Mouse (Mus musculus) adrenal gland, postnatal 4 days (tissue): ENCODE measurements at regions not wholly inside any gene's neighbourhood (a gene's known extent, or its start where the extent isn't known, plus 50 kb on each side); places are given as distances from the start of the nearest gene placed in this dataset.

Experiments used
- DNase-seq, 2 experiments: peaks; one replicate each; pipeline ENCODE4 v3.0.0; 2021 to 2022; ENCODE audit warnings: low spot score in 2 of 2, mixed read lengths in 2 of 2

DNA sequence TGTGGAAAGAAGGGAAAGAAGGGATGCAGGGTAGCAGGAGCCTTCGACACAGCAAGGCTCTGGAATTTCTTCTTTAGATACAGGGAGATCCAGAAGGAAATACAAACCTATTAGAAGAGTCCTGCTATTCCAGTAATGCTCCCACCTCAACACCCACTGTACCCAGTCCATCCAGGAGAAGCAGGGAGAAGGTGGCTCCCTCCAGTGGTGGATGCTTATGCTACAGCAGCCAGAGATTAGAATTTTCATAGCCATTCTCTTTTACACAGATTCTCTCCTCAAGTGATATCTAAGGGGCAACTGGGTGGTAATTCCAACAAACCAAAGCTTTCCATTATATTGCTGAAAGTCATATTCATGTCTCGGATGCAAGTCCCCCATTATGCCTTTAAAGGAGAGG is 373.9 kb upstream of the Nr5a2 start:
- no peak for DNase-seq

DNA sequence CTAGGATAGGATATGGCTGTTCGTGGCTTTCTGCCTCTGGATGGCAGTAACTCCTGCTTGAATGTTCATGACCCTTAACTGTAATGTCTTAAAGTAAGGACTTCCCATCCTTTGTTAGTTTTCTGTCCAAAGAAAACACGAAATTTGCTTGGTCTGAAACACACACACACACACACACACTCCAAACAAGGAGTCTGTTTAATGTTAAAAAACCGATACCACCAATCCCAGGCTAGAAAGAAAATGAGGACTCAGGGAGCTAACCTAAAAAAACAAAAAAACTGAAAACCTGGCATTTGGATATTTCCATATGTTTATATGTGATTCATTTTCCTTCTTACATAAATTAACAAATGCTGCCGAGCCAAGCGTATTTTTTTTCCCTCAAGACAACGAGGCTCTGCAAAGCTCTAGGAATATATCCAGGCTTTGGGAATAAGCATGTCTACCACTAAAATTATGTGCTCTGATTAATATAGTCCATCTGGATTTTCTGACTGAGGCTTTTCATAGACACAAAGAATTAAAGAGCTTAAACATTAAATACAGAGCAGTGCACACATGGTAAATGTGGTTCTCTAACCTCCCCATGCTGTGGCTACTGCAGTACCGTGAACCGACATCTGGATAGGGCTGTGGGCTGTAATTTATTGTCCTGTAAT is 372.0 kb upstream of the Nr5a2 start:
- no peak for DNase-seq

DNA sequence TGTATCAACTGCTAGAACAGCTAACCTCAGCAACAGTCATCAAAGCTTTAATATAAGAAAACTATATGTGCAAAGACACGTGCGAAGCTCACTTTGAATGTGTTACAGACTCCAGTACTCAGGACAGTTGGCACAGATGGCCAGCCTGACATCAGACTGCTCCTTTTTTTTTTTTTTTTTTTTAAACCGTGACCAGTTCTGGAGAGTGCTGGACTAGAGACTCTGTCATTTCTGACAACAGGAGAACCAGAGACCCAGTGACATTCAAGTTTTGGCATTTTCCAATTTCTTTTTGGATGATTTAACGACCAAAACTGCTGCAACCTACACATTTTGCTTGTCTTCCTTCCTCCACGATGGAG is 371.5 kb upstream of the Nr5a2 start:
- DNase-seq: no peak

DNA sequence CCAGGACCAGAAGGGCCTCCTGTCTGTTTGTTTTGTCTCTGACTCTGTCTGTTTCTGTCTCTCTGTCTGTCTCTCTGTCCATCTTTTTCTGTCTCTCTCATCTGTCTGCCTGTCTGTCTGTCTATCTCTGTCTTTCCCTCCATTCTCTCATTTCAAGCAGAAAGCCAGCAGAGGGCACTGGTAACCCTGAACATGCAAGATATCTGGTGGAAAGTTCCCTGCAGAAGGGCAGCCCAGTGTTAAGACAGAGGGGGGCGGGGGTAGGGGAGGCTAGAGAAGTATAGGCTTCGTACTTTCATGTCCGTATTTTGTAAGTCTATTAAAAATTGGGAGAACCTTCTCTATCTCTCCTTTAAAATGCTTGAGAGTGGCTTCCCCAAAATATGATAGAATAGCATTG is 370.4 kb upstream of the Nr5a2 start:
- DNase-seq: peak in 1 of 2 experiments; percentile 15

DNA sequence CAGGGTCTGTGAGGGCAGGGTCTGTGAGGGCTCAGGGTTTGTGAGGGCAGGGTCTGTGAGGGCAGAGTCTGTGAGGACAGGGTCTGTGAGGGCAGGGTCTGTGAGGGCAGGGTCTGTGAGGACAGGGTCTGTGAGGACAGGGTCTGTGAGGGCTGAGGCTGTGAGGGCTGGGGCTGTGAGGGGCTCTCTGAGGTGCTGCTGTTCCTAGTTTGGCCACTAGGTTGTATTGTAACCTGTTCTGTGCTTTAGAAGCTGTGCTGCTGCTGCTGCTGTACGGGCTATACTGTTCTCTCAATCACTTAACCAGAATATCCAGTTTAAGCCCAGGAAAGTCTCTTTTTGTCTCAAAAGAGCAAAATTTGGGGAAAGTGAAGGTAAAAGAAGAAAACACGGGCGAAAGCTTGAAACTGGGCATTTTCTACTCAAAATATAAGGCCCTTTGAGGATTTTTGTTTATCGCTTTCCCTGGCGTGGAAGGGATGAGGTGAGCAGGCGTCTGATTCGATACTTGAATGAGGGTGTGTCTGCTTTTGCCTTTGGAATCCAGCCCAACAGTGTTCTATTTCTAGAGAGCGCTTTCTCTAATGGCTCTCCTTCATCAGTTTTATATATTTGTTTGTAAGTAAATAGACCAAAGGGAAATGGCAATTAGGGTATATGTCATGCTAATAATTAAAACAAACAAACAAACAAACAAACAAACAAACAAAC is 363.8 kb upstream of the Nr5a2 start:
- no peak for DNase-seq

DNA sequence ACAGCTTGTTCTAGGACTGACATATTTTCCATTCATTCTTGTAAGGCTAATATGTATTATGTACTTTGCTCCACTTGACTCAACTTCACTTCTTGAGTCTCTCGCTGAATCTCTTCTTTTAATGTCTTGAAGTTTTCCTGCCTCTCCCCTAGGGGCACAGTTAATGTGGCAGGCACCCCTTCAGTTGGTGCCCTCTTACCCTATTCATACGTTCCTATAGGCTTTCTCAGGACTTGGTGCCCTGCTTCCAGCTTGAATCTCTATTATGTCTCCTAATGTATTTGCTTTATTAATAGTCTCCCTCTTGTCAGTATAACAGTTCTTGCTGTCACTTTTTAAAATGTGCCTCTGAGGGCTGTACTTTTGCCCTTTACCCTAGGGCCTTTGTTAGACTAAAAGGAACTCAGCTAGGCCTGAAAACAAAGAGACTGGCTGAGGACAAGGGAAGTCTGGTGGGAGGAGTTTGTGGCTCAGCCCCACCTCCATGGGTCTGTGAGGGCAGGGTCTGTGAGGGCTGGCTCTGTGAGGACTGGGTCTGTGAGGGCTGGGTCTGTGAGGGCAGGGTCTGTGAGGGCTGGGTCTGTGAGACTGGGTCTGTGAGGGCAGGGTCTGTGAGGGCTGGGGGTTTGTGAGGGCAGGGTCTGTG is 362.9 kb upstream of the Nr5a2 start:
- DNase-seq: no peak

DNA sequence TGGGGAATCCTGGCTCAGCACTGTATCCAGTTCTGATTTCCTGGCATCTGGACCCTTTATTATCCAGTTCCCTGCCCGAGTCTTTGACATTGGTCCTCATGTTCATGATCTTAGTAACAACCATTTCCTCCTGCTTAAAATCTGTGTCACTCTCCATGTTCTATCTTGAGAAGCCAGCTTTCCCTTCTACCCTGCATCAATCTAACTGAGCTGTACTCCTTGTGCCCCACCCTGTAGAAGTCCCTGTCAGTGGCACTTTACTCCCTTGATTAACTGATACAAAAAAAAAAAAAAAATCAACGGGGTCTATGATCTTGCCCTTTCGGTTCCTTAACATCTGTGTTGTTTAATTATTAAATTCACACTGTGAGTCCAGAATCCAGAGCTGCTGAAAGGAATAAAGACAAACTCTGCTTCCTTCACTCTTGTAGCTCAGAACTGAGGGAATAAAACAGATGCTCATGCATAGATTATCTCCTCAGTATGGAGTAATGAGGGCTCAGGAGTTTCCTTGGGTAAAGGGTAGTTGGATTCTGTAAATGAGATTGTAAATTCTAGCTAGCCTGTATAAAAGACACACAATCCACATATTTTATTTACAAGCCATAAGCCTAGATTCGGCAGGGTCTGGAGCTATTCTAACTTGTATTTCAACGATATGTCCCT is 342.6 kb upstream of the Nr5a2 start:
- DNase-seq: no peak

DNA sequence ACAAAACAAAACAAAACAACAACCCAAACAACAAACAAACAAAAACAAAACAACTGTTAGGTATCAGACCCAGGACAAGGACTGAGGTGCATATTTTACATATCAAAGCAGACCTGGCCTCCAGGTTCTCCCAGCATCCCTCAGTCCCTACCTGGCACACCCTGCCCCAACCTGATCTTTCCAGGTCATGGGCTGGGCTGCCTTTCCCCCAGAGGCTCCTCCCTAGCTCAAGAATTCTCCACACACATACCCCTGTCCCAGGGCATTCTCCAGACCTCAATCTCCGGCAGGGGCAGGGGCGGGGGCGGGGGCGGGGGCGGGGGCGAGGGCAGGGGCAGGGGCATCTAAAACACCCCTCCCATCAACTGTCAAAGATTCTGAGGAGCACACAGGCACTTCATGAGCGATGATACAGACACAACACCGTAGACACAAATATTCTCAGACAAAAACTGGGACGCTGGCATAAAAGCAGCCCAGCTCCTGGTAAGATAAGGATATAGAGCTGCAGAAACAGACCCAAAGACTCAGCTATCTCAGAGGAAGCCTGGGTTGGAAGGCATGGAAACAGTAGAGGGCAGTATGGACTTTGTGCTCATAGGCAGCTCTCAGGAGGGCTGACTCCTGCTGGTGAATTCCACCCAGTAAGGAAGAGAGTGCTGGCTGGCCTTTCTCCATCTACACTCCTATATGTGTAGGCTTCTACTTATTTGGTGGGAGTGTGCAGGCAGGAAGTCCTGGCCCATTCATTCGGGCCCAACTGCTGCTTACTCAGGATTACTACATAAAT is 337.7 kb upstream of the Nr5a2 start:
- no peak for DNase-seq

DNA sequence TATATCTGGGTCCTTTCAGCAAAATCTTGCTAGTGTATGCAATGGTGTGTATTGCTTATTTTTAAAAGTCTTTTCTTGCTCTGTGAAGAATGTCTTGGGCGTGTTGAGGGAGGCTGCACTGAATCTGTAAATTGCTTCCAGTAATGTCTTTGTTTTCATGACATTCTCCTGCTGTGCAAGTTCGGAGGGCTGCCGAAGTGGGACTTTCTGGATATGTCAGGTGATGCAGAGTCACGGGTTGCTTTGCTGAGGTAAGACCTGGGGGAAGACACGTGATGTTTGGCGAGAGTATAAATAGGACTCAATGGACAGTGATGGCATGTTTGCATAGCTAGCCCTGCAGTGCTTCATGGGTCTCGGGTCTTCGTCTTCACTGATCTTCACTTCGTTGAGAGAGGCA is 329.2 kb upstream of the Nr5a2 start:
- DNase-seq: no peak

DNA sequence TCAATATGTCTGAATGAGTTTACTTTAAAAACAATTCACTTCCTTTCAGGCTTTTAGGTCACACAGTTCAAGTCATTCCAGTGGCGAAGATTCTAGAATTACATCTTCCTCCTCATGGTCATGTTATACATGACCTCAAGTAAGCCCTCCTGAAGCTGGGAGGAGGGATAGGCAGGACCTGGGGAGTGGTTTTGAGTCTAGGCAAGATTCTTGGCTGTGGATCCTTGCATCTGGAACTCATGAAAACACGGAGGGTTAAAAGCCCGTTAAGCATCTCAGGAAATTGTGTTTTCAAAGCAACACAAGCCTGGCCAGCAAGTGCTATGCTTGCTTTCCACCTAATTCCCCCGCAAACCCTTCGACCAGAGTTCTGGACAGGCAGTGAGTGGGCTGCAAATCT is 323.0 kb upstream of the Nr5a2 start:
- no peak for DNase-seq

DNA sequence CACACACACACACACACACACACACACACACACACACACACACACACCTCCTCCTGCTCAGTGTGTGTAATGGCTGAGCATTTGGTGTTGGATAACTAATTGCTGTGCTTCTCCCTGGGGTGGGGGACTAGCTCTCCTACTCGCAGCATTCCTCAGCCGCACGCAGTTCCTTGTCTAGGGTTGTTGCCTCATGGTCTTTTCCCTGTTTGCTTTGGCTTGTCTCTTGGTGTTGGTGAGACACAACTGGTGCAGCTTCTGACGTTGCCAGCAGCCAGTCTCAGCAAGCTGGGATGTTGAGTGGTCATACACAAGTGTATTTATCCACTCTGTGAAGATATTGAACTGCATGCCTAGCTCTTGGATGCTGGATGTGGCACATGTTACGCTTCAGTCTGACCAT is 322.2 kb upstream of the Nr5a2 start:
- DNase-seq: no peak

DNA sequence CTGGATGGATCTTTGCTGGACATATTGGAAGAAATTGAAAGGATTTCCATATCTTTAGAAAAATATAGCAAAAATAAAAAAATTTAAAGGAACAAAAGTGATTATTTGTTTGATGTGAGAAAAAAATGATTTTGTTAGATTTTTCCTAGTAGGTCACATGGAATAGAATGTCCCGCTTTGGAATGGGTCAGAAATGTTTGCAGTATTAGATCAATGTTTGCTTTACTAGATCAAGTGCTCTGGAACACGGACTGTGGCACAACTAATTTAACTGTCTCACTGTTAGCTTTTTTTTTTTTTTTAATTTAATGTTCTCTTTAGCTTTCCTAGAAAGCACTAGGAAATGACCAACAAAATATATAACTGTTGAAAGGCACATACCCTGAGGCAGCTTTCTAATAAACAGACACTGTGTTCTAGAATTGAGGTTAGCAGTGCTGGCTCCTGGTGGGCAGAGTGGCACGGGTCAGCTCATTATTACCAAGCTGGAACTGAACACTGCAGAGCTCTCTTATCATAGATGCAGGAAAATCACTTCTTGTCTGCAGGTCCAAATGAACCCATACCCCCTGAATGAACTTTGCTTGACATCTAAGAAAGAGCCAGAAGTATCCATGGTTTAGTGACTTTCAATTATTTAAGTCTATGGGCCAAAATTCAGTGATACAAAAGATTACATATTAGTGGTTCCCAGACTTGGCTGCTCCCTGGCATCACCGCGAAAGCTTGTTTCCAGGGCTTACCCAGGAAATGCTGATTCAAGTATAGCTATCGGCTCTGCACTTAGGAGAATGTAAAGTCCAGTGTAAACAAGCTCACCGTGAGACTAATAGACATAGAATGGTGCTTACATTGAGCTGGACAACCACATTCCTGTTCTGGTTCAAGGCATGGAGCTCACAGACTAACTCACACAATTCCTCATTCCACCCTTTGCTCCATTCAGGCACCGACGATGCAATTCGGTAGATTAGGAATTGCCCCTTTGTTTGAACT is 320.4 kb upstream of the Nr5a2 start:
- no peak for DNase-seq

DNA sequence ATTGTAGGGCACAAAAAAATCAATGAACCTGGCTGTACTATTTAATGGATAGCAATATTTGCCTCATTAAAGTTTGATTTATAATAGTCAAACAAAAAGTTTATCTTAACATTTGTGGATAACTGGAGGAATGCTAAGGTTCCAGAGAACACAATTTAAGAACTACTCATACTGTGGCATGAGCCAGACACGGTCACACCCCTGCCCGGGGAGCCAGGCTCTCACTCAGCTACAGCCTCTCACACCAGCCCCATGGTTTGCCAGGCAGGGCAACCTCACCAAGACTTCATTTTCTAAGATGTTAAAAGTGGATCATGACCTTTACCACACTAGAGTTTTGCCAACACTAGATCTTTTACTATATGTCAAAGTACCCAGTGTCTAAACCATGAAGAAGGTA is 319.7 kb upstream of the Nr5a2 start:
- DNase-seq: no peak

DNA sequence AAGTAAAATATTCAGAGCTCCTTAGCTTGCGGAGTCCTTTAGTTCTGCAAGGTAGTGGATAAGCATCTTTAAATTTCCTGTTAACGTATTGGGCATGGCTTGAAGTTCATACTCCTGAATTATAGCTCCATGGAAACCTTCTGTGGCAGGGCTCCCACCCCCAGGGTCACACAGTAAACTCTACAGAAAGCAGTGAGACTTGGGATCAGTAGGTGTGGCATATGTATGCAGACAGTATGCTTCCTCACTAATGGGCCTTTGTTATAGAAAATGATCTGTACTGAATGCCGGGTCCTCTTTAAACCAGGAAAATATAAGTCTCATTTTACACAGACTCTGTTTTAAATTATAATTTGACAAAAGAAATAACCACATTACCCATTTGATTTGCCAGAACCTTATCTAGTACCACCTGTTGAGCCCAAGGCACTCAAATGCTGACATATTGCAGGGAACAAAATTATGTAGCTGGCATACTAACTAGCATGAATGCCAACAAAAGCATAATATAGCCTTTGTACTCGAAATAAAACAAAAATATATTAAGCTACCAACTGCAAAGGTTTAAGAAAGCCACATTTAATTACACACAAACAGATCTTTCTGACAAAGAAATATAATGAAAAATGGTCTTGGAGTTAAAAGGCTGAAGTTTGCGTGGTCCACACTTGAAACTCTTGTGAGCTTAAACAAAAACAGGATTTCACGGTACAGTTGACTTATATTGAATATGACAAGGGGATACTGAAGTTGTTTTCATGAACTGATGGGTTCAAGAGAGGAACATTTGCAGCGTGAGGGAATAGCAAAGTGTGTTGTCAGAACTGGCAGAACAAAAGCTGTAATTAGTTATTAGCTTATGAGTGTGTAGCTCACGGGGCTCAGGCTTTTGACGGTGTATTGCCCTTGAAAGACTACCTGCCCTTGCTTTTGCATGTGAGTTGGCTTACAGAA is 310.7 kb upstream of the Nr5a2 start:
- DNase-seq: no peak

DNA sequence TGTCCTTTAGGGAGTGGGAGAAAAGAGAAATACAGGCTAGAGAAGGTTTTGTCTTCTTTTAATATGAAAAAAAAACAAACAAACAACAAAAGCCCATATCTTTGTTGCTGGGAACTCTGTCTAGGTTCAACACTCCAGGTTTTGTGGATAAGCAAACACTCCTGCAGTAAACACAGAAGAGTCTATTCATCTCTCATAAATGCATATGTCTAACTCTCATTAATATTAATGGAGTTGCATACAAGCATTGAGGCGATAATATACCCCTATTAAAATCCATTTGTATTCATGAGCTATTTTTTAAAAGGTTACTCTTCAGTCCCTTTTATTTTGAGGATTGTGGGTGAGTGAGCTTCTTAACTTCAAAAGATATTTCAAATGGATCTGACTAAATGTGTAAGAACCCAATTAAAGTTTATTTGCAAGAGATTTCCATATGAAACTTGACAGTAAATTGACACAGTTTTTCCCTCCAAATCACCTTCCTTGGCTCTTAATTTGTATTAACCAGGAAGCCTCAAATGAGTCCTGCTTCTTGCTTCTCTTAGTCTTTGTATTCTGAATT is 302.6 kb upstream of the Nr5a2 start:
- no peak for DNase-seq

DNA sequence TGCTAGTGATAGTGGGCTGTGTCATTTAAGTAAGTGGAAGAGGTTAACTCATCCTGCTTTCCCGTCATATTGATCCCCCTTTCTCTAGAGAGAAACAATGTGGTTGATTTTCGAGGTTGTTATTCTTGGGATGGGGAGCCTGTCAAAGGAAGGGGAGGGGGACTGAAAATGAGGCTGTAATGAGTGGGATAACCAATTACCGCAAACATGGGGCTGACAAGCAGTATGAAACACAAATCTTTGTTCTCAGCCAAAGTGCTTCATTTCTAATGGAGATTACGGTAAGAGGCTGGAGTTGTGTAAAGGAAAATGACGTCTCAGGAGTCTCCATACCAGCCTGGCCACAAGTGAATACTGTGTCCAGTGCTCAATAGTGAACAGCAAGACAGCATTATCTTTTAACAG is 301.9 kb upstream of the Nr5a2 start:
- DNase-seq: no peak

DNA sequence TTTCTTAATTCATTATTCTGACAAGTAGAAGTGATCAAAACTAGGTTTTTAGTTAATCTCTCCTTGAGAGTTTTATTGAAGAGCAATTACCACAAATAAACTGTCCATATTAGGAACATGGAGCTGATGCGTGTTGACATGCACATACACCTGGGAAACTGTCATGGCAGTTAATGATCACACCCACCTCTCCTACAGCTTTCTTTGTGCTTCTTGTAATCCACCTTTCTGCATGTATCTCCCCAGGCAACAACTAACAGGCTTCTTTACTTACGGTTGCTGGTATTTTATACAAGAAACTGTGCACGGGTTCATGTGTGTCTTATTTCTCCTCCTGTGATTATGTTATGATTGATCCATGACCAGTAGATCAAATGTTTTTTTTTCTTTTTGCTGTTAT is 296.0 kb upstream of the Nr5a2 start:
- no peak for DNase-seq

DNA sequence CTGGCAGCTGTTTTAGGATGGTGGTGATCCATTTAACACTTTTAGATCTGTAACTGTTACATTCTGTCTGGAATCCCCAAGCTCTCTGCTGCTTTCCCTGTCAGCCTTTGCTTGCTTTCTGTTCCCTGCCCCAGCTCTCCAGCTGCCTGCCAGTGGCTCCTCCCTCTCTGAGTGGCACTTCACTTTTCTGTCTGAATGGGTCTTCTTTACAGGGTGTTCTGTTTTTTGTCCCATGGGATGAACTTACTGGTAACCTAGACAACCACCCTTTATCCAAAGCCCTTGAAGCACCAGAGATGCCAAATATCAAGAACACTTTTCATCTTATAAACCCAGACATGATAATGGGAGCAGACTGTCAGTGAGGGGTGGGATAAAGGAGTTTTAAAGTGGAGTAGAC is 294.8 kb upstream of the Nr5a2 start:
- no peak for DNase-seq

DNA sequence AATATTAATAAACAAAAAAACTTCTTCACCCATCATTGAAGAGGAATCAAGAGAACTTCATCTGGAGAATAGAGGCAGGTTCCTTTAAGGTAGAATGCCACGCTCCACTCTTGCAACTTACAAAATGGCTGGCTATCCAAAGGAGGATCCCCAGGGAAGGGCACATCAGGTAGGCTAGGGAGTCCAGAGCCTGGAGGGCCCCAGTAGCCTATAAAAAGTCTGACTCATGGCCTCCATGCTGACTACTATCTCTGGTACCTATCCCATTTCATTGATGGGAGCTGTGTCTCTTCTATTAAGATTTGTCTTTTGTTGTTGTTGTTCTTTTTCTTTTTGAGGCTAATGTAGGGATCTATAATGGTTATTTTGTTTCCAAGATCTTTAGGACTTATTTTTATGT is 294.4 kb upstream of the Nr5a2 start:
- no peak for DNase-seq
